Mouse (Mus musculus) cortical plate, adult 2 months (tissue): ENCODE results near the gene Cacybp. TPM values are rescaled to one million over a fixed set of nuclear protein-coding genes. Genes with fewer than 3 reads are reported as not detected.

Experiments used
- H3K27ac ChIP-seq: fragments of 200-500 bp; 2 replicates; pipeline ENCODE4 v1.5.1; 2012; ENCODE audit warnings: low read length, control low read depth, inconsistent platforms; ENCODE audit not compliant: insufficient read depth
- H3K4me1 ChIP-seq: fragments of 200-500 bp; 2 replicates; pipeline ENCODE4 v1.6.1; 2011; ENCODE audit warnings: low read length; ENCODE audit not compliant: control insufficient read depth, insufficient read depth
- H3K4me3 ChIP-seq: fragments of 200-500 bp; 2 replicates; pipeline ENCODE4 v1.5.1; 2011; ENCODE audit warnings: mild to moderate bottlenecking, low read length, control low read depth; ENCODE audit not compliant: insufficient read depth
- CTCF ChIP-seq: fragments of 200-500 bp; IDR thresholded peaks from 2 replicates; pipeline ENCODE4 v1.5.1; 2011; ENCODE audit warnings: mild to moderate bottlenecking, control low read depth, low read length; ENCODE audit not compliant: insufficient read depth; ENCODE audit errors: extremely low read depth
- POLR2A ChIP-seq: fragments of 200-500 bp; IDR thresholded peaks from 2 replicates; pipeline ENCODE4 v1.6.1; 2011; ENCODE audit warnings: mild to moderate bottlenecking, low read length, control low read depth; ENCODE audit not compliant: insufficient read depth; ENCODE audit errors: extremely low read depth
- polyA plus RNA-seq: library from polyadenylated mRNA; depleted of rRNA; stranded (reverse); fragments of >200 nt; gene quantifications from 2 replicates; pipeline ENCODE4 v1.2.3, GENCODE M21; 2012

Gene Cacybp
- polyA plus RNA-seq, 1 experiment: 47.6 TPM

DNA sequence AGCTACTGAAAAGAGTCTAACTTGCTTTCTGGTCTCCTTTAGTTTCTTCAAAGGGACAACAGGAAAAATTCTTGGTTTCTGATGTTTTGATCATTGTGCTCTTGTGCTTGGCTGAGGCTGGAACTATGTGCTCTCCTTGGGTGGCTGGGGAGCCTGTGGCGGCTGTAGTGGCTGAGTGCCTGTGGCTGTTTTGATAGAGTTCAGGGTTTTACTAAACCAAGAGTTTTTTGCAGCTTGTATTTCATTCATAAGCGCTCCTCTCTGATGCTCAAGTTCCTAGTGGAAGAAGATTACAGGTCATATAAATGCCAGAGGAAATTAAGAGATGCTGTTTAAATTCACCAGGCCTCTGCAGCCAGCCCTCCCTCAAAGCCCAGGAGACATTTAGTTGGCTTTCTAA lies 11.4 kb upstream of the Cacybp start:
- Histone ChIP-seq H3K27ac (no peak overlapping the region), H3K4me1 (no peaks in the 10 kb centered on the region), H3K4me3 (no peak overlapping the region)
- TF ChIP-seq CTCF: no peak
- TF ChIP-seq POLR2A: no peak

DNA sequence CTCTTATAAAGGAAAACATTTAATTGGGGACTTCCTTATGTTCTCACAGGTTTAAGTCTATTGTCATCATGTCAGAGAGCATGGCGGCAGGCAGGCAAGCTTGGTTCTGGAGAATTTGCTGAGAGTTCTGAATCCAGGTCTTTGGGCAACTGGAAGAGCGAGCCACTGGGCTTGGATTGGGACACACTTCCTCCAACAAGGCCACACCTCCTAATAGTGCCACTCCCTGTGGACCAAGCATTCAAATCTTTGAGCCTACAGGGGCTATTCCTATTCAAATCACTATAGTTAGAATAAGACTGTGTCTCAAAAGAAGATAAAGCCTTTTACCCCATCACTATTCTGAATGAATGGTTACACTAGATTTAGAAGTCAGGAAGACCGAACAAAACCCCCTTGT lies 5.2 kb upstream of the Cacybp start:
- H3K27ac ChIP-seq: no peak overlapping the region
- no peak for TF ChIP-seq POLR2A
- TF ChIP-seq CTCF: no peak
- no peak overlapping the region for H3K4me3 ChIP-seq
- H3K4me1 ChIP-seq: no peaks in the 10 kb centered on the region

DNA sequence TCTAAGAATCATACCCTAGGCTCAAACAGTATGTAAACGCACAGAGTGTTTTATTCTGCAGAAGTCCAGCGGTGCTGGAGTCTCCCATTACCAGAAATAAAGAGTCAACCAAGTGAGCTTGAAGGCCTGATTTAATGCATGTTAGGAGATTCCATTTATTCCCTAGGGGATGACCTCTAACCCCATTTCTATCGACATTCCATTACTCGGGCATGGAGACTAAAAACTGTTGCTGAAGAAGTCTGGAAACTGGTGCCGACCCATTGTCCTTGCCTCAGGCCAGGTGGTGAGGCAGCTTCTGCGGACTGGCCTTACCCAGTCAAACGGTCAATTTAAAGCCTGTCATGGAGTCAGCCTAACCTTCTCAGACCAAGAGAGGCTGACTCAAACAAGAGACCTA lies 1.5 kb upstream of the Cacybp start:
- Histone ChIP-seq H3K27ac (no peak overlapping the region), H3K4me3 (no peak overlapping the region; the same call in 1 of the 2 replicates), H3K4me1 (peaks cover 2% of the 10 kb centered on the region; the same call in 1 of the 2 replicates)
- TF ChIP-seq POLR2A: no peak
- no peak for TF ChIP-seq CTCF

DNA sequence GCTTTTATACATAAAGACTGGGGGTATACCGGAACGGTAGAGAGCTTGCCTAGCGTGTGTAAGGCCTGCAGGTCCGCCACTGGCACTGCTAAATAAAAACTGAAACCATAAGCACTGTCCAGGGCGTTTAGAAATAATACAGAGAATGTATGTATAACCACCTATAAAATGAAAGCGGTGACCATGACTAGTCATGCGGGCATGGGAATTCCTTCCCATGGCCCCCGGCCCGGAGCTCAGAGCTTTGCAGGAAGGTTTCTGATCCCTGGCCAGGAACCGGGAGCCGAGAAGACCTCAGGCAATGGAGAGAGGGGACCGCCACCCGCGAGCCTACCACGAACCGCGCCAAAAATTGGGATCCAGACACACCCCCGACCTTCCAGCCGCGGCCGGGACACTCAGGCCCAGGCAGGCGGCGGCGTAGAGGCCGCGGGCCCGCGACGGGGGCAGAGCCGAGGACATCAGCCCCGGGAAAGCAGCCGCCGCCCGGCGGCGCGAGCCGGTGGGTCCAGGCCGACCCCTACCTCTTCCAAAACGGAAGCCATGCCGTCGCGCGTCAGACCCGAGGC lies 468 bp downstream of the Cacybp start:
- TF ChIP-seq POLR2A: no peak
- TF ChIP-seq CTCF: no peak
- Histone ChIP-seq H3K27ac (peak overlapping the region; percentile 63), H3K4me1 (peaks cover 2% of the 10 kb centered on the region; the same call in 1 of the 2 replicates), H3K4me3 (peak overlapping the region; percentile 64)

DNA sequence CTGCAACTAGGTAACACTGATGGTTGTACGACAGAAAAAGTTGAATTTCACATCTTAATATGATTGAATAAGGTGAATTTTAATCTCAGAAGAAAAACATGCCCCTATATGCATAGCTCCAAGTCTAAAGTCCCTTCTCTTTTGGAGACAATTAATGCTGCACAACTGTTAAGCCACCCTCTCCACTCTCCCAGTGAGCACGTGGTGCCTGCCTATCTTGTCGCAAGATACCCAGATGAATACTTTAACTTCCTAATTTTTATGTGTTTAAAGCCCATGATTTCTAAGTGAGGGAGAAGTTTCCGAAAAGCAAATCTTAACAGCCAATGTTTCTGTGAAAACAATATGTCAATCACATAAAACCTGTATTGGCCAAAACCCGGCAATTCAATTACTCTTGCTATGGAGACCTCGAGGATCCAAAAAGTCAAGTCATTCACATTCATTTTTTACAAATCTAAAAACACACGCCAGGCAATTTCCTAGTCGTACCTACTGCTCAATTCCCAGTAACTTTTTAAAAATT lies 1.0 kb downstream of the Cacybp start:
- peaks cover 2% of the 10 kb centered on the region; the same call in 1 of the 2 replicates for H3K4me1 ChIP-seq
- H3K4me3 ChIP-seq: peak overlapping the region; percentile 64
- no peak overlapping the region for H3K27ac ChIP-seq
- no peak for TF ChIP-seq POLR2A
- TF ChIP-seq CTCF: no peak

DNA sequence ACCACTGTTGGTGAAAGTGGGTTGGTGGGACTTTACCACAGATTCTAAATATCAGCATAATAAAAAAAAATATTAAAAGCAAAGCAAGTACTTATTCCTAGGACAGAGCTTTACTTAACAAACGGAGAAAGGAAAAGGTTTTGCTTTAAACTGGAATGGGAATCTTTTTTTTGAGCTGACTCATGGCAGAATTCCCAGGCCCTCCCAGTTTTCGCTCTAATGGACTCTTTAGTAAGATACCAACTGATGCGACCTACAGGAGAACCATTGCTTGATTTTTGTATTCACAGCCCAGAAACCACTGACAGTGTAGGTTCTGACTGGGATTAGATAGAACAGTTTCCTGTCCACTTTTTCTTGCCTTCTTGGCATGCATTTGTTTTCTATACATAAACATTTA lies 2.1 kb downstream of the Cacybp start:
- Histone ChIP-seq H3K4me3 (no peak overlapping the region), H3K4me1 (peaks cover 2% of the 10 kb centered on the region; the same call in 1 of the 2 replicates), H3K27ac (no peak overlapping the region)
- TF ChIP-seq POLR2A: no peak
- TF ChIP-seq CTCF: no peak

DNA sequence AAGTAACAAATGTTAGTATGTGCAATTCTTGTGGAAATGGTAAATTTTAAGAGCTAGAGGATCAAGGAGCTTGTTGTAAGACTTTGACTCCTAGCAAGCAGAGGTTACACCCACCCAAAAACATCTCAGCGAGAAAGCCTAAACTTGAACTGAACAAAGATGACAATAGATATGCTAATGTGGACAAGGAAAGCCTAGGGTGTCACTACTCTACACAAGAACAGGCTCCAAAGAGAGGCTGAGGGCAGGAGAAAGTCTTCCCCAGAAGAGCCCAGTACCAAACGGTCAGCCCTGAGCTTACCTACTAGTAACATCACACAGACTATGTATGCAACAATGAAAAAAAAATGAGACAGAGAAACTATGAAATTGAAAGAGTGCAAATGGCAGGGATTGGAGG lies 2.8 kb downstream of the Cacybp start:
- Histone ChIP-seq H3K4me3 (no peak overlapping the region), H3K4me1 (peaks cover 2% of the 10 kb centered on the region; the same call in 1 of the 2 replicates), H3K27ac (no peak overlapping the region)
- TF ChIP-seq CTCF: no peak
- TF ChIP-seq POLR2A: no peak

DNA sequence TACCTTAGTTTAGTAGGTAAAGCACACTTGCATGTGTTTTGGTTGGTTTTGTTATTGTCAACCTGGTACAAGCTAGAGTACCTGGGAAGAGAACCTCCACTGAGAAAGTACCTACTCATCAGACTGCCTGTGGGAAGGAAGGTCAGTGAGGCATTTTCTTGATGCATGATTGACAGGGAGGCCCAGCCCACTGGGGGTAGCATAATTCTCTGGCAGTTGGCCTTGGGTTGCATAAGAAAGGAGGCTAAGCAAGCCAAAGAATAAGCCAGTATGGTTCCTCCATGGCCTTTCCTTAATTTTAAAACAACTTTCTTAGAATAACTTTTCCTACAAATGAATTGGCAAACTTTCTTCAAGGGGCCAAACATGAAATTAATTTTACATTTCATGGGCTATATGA lies 7.2 kb downstream of the Cacybp start:
- H3K27ac ChIP-seq: no peak overlapping the region
- H3K4me3 ChIP-seq: no peak overlapping the region
- TF ChIP-seq CTCF (no peak), POLR2A (no peak)
- no peaks in the 10 kb centered on the region; the same call in 1 of the 2 replicates for H3K4me1 ChIP-seq

DNA sequence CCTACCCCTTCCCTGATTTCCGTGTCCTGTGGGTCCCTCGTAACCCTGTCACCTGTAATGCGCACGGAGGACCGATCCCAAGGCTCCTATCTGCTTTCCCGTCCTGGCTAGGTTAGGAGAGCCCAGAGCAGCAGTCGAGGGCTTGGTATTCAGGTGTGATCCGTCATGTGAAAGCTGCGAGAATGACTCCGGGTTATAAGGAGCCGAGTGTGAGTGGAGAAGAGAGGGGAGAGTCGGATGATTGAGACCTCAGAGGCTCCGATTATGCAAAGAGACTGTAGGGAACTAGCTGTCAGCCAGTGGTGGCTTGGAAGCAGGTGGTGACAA lies 17.4 kb downstream of the Cacybp start:
- H3K27ac ChIP-seq: 0 out of 2 replicates have a peak overlapping the region, but pooled peaks have one; percentile 30
- no peak for TF ChIP-seq POLR2A
- peak overlapping the region; percentile 89 for H3K4me3 ChIP-seq
- 0 out of 2 replicates have a peak, but pooled peaks cover 1% of the 10 kb centered on the region for H3K4me1 ChIP-seq

DNA sequence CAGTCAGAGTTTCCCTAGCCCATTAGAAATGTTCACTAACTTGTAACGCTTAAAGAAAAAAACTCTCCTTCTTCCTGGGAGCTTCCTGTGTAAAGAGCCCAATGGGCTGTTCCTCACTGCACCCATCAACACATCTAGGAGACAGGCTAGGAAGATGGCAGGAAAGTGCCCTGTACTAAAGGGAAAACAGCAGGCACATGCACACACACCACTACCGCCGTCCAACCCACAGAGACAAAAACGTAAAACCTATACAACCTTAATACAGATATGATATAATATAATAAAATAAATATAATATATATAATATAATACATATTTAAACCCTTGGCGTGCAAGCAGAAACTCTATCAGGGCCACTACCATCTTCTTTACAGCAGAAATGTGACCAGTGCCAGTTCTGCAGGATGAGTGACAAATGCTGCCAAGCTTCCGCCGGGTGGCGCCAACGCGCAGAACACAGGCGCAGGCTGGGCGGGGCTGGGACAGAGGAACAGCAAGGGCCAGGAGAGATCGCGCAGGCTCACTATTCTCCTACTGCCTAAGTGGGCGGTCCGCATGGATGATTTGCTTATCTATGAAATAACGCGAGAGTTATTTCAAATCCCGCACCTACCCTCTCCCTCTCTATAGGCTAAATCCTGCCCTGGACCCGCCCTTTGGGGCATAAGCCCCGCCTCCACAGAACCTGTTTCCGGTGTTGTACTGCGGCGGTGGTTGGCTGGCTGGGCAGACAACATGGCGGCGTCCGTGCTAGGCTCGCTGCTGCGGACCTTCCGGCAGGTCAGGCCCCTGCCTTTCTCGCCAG lies 17.9 kb downstream of the Cacybp start, which contains the start of gene Mrps14:
TSS of gene Mrps14 (plus strand) at position 687 of the 808 bp plus-strand sequence.
- Histone ChIP-seq H3K4me1 (0 out of 2 replicates have a peak, but pooled peaks cover 1% of the 10 kb centered on the region), H3K4me3 (peak within 1 kb of the TSS; percentile 89), H3K27ac (0 out of 2 replicates have a peak within 1 kb of the TSS, but pooled peaks have one; percentile 30)
- TF ChIP-seq POLR2A (peak; percentile 71; the same call in 1 of the 2 replicates), CTCF (peak; percentile 73)
